Mouse (Mus musculus): ENCODE measurements at regions not wholly inside any gene's neighbourhood (a gene's known extent, or its start where the extent isn't known, plus 50 kb on each side); places are given as distances from the start of the nearest gene placed in this dataset.
"Not testable (repeated sequence)": the region's sequence is repeated elsewhere in the genome, so short reads cannot be mapped to it uniquely, and the experiment has no call there.

DNA sequence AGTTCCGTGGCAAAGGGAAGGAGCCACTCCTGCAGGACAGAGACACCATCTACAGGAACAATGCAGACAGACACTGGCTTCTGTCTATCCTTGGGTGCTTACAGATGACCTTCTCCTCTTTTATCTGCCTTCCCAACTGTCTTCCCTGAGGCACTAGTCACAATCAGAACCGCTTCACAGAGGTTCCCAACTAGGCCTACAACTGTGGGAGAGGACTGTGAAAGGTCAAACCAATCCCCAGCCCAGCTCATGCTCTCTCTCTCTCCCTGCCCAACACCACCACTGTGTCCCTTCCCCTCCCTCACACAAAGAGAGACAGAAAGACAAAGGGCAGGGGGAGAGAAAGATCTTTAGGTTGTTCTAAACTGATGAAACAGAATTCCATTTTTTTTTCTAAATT is 61.3 kb downstream of the Tmem17 start:
- DNase-seq (ENCODE audit: low spot score) = no peak

- DNase-seq (ENCODE audit: low spot score) = no peak
Measured at GRCm38 (mm10) chr11:22573802-22574201, 61.9 kb downstream of the Tmem17 start.

- no peak for DNase-seq (ENCODE audit: low spot score)
Measured at GRCm38 (mm10) chr11:22574506-22574905, 62.6 kb downstream of the Tmem17 start.

DNA sequence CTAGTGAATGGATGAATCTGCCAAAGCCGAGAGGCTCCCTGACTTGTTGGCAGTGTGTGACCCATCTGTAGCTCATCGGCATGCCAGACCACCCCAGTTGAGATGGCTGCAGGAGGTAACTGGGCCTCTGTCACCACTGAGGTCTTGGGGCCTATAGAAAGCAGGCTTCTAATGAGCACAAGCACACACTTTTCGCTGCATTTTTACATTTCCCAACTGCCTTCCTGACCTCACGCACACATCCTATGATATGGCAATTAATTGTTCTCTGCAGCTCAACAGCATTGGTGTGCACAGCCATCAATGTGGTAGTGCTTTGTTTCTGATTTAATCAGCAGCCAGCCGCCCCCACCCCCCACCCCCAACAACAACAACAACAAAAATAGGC is 72.2 kb downstream of the Tmem17 start:
- no peak for DNase-seq (ENCODE audit: low spot score)

GRCm38 (mm10) chr11:22584488-22585158 is 72.7 kb downstream of the Tmem17 start:
- DNase-seq (ENCODE audit: low spot score) = peak; percentile 41

DNA sequence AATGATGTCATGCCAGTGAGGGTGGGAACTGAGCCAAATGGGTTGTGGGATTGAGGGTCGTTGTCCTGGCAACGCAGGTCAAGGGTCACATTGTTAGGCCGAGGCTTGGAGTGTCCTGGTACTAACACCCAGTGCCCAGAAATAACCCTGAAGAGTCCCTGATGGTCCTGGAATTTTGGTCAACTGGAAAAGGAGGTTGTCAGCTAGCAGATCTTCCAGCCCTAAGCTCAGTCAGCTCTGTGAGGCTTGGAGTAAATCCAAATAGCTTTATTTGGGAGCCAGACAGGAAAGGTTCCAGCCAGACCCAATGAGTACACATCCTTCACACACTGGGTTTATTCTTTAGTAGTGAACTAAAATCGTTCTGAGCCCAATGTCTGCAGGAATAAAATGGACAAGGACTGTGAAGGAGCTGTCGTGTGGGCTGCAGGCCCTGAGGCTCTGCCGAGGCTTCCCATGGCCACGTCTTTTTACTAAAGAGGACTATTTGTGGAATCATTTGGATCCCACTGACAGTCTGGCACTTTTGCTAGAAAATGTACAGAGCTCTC is 75.9 kb downstream of the Tmem17 start:
- DNase-seq (ENCODE audit: low spot score) = peak; percentile 79

GRCm38 (mm10) chr11:22588546-22588945 is 76.7 kb downstream of the Tmem17 start:
- DNase-seq (ENCODE audit: low spot score) = peak; percentile 21

DNA sequence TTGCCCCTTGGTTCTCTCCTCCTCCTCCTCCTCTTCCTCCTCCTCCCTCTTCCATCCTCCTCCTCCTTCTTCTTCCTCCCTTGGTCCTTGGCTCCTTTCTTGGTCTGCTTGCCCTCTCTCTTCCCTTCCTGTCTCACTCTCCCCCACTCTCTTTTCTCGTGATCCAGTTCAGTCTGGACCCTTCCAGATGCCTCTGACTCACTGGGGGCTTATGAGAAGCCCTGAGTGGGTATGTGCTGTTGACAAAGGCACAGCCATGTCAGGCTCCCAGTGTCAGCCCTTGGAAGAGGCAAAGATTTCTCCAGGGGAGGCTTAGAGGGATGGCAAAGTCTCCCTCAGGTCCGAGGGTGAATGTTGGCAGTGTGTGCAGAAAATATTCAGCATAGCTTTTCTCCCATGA is 78.0 kb downstream of the Tmem17 start:
- no peak for DNase-seq (ENCODE audit: low spot score)

DNA sequence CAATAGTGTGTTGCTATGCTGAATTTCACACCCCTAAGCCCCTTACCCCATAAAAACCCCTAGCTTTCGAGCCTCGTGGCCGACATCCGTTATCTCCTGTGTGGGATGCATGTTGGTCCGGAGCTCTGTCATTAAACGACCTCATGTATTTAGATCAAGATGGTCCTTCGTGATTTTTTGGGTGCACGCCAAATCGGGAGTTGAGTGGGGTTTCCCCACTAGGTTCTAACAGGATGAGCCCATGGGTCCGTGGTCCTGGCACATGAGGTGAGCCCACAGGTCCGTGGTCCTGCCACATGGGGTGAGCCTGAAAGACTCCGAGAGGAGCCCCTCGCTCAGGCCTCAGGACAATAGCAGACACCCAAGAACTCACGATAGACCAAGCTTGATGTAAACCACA is 79.2 kb downstream of the Tmem17 start:
- not testable (repeated sequence) for DNase-seq (ENCODE audit: low spot score)

GRCm38 (mm10) chr11:22592706-22593105 is 80.8 kb downstream of the Tmem17 start:
- DNase-seq (ENCODE audit: low spot score) = no peak

GRCm38 (mm10) chr11:22596076-22596804 is 84.4 kb downstream of the Tmem17 start:
- DNase-seq (ENCODE audit: low spot score) = no peak

GRCm38 (mm10) chr11:22596805-22597149 is 84.9 kb downstream of the Tmem17 start:
- DNase-seq (ENCODE audit: low spot score) = no peak

- no peak for DNase-seq (ENCODE audit: low spot score)
Measured at GRCm38 (mm10) chr11:22600370-22600769, 88.5 kb downstream of the Tmem17 start.

GRCm38 (mm10) chr11:22601977-22602376 is 90.1 kb downstream of the Tmem17 start:
- DNase-seq (ENCODE audit: low spot score) = no peak

DNA sequence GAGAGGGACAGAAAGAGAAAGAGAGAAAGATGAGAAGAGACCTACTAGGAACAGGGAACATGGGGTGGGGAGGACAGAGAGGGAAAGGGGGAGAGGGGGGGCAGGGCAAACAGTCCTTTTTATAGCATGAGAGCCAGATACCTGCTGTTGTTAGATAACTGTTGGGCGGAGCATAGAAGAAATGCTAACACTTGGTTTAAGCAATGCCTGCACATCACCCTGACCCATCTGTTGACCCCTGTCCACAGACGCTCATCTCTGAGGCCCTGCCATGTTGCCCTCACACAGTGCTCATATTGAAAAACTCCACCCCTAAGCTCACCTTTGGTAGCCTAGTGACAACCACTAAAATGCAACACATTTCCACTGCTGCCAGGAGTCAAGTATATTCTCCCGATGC is 90.7 kb downstream of the Tmem17 start:
- DNase-seq (ENCODE audit: low spot score) = no peak

GRCm38 (mm10) chr11:22603397-22603796 is 91.5 kb downstream of the Tmem17 start:
- DNase-seq (ENCODE audit: low spot score) = no peak

- no peak for DNase-seq (ENCODE audit: low spot score)
Measured at GRCm38 (mm10) chr11:22606380-22606779, 94.5 kb downstream of the Tmem17 start.

- no peak for DNase-seq (ENCODE audit: low spot score)
Measured at GRCm38 (mm10) chr11:22607645-22608044, 95.8 kb downstream of the Tmem17 start.

DNA sequence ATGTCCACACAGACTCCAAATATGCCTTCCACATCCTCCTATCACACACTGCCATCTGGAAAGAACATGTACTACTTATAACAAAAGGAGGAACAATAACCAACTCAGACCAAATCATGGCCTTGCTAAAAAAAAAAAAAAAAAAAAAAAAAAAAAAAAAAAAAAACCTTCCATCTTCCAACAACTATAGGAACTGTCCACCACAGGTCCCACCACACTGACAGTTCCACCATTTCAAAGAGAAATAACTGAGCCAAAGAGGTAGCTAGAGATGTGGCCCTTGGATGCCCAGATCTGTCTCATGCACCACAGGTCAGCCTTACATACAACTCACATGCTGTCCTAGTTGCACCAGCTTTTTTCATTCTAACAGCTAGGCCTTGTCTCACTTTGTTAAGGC is 97.1 kb downstream of the Tmem17 start:
- no peak for DNase-seq (ENCODE audit: low spot score)

GRCm38 (mm10) chr11:22610433-22611101 is 98.7 kb downstream of the Tmem17 start:
- DNase-seq (ENCODE audit: low spot score) = no peak

GRCm38 (mm10) chr11:22611102-22611869 is 99.4 kb downstream of the Tmem17 start:
- no peak for DNase-seq (ENCODE audit: low spot score)

DNA sequence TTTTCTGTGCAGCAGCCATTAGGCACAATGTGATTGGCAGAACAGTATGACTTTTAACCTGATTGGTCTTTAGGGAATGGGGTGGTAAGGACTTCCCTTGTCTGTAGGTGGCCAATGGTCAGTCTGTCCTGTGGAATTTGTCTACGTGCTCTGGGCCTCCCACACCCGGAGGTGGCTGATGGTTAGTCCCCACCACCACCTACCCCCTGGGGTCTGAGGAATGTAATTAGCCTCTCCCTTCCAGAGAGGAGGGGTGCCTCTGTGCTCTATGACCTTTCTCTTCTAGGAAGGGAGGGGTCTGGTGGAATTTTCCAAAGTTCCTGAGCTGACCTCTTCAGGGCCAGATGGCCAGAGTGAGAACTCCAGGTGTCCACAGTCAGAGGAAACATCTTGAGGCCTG is 101.6 kb downstream of the Tmem17 start:
- no peak for DNase-seq (ENCODE audit: low spot score)

Measured in heart, adult 8-10 months (tissue).